Mouse (Mus musculus): ENCODE measurements around the gene Mast3. TPM values are rescaled to one million over a fixed set of nuclear protein-coding genes. Genes with fewer than 3 reads are reported as not detected.

The Mast3 gene
- total RNA-seq (2021), result 10 to 100 TPM in 1 of 2 experiments, 1 to 10 TPM in 1; 9.4 to 11.1 TPM
- long read RNA-seq, experiment 1, partial matches to known transcripts, result 2 of 4 reads
- long read RNA-seq, experiment 1, other reads (novel, unspliced or antisense), result 2 of 4 reads
- long read RNA-seq, experiment 2, full-length matches to known transcripts, result 1 of 4 reads
- long read RNA-seq, experiment 2, partial matches to known transcripts, result 0 of 4 reads
- long read RNA-seq, experiment 2, other reads (novel, unspliced or antisense), result 3 of 4 reads

GRCm38 (mm10) chr8:70804481-70805206, at the start of gene Mast3:
Gene Mast3 (minus strand): TSS chr8:70805054.
- intact Hi-C loops (cut with DNase I), result no loop called here

GRCm38 (mm10) chr8:70853863-70854262, 49.0 kb upstream of the Mast3 start:
- no peak for DNase-seq
- intact Hi-C loops (cut with DNase I), result no loop called here

More at GRCm38 (mm10) chr8:70804481-70805206, at the start of gene Mast3:
- peak; percentile 90 to 91 for DNase-seq

- DNase-seq, result no peak
- intact Hi-C loops (cut with DNase I), result no loop called here
These were observed 47.9 kb upstream of the Mast3 start for GRCm38 (mm10) chr8:70852595-70853231.

GRCm38 (mm10) chr8:70851837-70852236, 47.0 kb upstream of the Mast3 start:
- DNase-seq, result no peak
- intact Hi-C loops (cut with DNase I), result no loop called here

- intact Hi-C loops (cut with DNase I), result no loop called here
- DNase-seq, result no peak
These were observed 46.1 kb upstream of the Mast3 start for GRCm38 (mm10) chr8:70850947-70851346.

- no peak for DNase-seq
- intact Hi-C loops (cut with DNase I), result no loop called here
These were observed 45.4 kb upstream of the Mast3 start for GRCm38 (mm10) chr8:70850132-70850845.

- DNase-seq, result peak; percentile 47 to 48
- intact Hi-C loops (cut with DNase I), result loop anchor here (5.0 kb wide), 1 partner anchor 37 kb away; no protein-coding TSS in a partner anchor
These were observed 44.6 kb upstream of the Mast3 start for GRCm38 (mm10) chr8:70849333-70849990.

- intact Hi-C loops (cut with DNase I), result loop anchor here (5.0 kb wide), 1 partner anchor 34 kb away; no protein-coding TSS in a partner anchor
- DNase-seq, result no peak
These were observed 41.7 kb upstream of the Mast3 start for GRCm38 (mm10) chr8:70846371-70847154.

GRCm38 (mm10) chr8:70845108-70845507, 40.3 kb upstream of the Mast3 start:
- DNase-seq, result no peak
- intact Hi-C loops (cut with DNase I), result loop anchor here (5.0 kb wide), 1 partner anchor 33 kb away; no protein-coding TSS in a partner anchor

GRCm38 (mm10) chr8:70844523-70844922, 39.7 kb upstream of the Mast3 start:
- peak; percentile 92 to 96 for DNase-seq
- intact Hi-C loops (cut with DNase I), result loop anchor here (1.0 kb wide), 2 partner anchors 25 to 124 kb away; no protein-coding TSS in a partner anchor

GRCm38 (mm10) chr8:70843941-70844340, 39.1 kb upstream of the Mast3 start:
- no peak for DNase-seq
- intact Hi-C loops (cut with DNase I), result loop anchor here (1.0 kb wide), 2 partner anchors 25 to 124 kb away; no protein-coding TSS in a partner anchor

GRCm38 (mm10) chr8:70843214-70843773, 38.4 kb upstream of the Mast3 start:
- intact Hi-C loops (cut with DNase I), result no loop called here
- DNase-seq, result no peak

- no peak for DNase-seq
- intact Hi-C loops (cut with DNase I), result no loop called here
These were observed 37.6 kb upstream of the Mast3 start for GRCm38 (mm10) chr8:70842484-70842883.

GRCm38 (mm10) chr8:70841147-70842072, 36.6 kb upstream of the Mast3 start:
- intact Hi-C loops (cut with DNase I), result loop anchor here (1.0 kb wide), 1 partner anchor 20 kb away; no protein-coding TSS in a partner anchor
- DNase-seq, result peak; percentile 92 to 95

- intact Hi-C loops (cut with DNase I), result no loop called here
- no peak for DNase-seq
These were observed 35.7 kb upstream of the Mast3 start for GRCm38 (mm10) chr8:70840590-70840989.

GRCm38 (mm10) chr8:70839408-70840351, 34.8 kb upstream of the Mast3 start, which contains the start of gene Arrdc2:
Gene Arrdc2 (minus strand): TSS chr8:70839720.
- intact Hi-C loops (cut with DNase I), result no loop called here
- DNase-seq, result peak; percentile 96 to 97

Measured in heart, postnatal 14 days (tissue).